Mouse (Mus musculus) kidney, adult 2 months (tissue): Measurements from ENCODE around the gene Gm13283.
"Not testable (repeated sequence)": the region's sequence is repeated elsewhere in the genome, so short reads cannot be mapped to it uniquely, and the experiment has no call there.

ENCODE experiments used
- CTCF ChIP-seq: fragments of 200-500 bp; conservative IDR thresholded peaks from 2 replicates; pipeline ENCODE4 v1.5.1; 2011; ENCODE audit warnings: low read depth, mild to moderate bottlenecking, control low read depth, low read length, moderate library complexity, mixed read lengths; ENCODE audit not compliant: insufficient read depth, insufficient read length
- POLR2A ChIP-seq: fragments of 200-500 bp; IDR thresholded peaks from one replicate; pipeline ENCODE4 v1.6.1; 2011; ENCODE audit warnings: low read depth, low read length, control low read depth

- not testable (repeated sequence) for TF ChIP-seq CTCF, POLR2A
Observed at GRCm38 (mm10) chr4:88781831-88782230, 21.9 kb downstream of the Gm13283 start, which contains the start of gene Ifnz.
